Mouse (Mus musculus) right cerebral cortex, adult 18-20 months (tissue): ENCODE results near the gene Umad1.

Experiments used
- DNase-seq: peaks from one replicate; pipeline ENCODE4 v3.0.0; 2022; ENCODE audit warnings: mixed read lengths

The Umad1 gene

DNA sequence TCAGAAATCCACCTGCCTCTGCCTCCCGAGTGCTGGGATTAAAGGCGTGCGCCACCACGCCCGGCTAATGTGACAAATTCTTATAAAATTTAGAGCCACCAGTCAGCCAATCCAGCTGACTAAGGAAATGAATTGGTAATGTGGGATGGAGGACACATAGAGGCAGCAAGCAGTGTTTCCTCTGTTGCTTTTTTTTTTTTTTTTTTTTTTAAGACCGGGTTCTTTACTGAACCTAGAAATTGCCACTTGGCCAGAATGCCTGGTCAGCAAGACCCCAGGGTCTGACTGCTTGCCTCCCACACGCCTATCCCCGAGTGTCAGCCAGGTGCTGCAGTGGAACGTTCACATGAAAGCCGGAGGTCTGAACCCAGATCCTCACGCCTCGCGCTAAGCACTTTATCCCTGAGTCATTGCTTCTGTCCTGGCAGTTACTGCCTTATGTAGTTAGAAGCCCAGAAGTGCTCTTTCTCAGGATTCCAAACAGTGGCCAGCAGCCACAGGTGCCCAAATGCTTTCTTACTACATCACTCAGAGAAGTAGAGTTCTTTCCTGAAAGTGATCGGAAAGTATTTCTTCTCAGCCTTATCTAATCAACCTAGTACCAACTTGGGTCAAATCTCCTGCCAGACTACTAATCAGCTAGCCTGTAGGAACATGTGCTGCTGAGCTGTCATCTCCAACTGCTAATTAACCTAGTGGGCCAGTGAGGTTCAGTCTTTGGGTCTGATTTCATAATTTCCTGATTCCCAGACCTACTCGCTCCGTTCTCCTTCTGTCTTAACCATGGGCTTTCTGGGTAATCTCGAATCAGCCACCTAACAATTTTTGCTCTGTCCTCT, 225.6 kb downstream of the Umad1 start:
- DNase-seq, result no peak

DNA sequence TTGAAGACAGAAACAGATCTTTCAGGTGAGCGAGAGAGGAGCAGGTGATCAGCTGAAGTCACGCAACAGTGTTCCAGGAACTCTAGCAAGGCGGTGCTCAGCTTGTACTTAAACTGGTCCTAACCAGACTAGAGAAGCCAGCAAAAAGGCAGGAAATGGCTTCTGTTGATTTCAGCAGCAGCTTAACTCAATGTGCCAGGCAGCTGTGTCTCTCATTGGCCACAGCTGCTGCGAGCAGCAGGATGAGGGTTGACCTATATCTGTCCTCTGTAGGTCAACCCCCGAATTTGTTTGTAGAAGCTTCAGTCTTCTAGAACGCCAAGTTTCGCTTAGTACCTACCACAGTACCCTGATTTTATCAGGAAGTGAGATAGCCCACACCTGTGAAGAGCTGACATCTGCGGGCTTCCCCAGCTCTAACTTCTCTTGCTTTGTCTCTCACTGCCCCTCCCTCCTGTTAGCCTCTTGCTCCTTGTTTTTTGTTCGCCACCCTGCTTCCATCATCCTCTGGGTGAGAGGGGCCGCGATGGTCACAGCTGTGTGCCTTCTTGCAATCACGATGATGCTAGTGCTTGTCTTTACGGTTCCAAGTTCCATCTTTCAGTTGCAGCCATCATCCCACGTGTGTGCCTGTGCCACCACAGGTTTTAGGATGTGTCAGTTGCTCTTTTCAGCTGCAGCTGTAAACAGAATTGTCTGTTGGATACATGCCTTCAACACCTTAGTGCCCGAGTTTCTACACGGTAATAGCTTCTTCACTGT, 226.5 kb downstream of the Umad1 start:
- no peak for DNase-seq

DNA sequence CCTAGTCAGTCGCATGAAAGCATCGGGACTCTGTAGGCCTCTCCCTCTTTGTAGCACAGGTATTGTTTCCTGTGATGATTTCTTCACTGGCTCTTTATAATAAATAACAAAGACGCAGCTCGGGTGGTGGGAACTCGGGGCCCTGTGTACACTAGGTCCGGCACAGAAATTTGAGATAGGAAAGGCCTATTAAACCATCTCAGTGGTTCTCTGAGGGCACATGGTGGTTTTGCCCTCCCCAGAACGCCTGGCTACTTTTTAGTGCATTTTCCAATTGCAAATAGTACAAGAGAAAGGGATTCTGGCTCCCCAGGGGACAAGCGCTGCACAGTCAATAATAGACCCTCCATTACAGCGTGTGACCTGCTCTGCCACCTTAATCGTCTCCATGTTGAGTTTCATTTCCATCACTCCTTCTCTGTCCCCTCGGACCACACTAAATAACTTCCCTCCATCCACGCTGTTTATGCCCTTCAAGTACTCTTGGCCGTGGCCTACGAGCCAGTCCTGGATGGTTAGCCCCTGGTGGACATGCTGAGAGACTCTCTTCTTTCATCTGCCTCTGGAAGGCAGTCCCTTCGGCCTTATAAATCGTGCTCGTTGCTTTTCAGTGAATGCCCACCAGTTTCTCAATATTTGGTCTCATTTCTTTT, 227.4 kb downstream of the Umad1 start:
- DNase-seq, result no peak

DNA sequence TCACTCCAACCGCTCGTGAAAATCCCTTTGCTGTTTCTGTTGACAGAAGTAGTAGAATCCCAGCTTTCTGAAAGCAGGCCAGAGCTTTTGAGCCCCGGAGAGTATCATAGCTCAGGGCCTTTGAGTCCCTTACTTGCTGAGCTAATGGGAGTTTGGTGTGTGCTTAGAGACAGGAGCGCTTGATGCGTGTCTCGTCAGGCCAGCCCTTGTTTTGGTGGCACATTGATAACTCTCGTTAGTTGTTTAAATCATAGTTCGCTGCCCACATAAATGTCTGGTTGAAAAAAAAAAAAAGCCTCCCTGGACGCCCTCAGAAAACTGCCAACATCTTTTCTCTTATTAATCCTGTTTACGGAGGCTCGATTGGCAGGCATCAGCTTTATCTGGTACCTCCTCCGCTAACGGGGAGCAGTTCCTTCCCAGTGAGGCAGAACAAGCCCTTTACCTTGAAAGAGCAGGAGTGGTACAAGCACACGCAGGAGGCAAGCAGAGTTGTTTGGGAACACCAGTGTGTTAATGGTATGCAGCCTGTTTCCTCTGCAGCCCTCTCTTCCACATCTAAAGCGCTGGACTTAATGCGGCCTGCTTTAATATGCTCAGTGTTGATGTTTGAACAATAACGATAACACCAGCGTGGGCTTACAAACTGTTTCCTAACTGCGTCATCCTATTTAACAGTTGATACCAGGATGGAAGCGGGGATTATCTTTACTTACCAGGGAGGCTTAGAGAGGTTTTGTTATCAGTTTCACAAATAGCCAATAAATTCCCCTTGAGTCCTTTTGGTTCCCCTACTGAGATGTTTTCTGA, 228.2 kb downstream of the Umad1 start:
- no peak for DNase-seq

DNA sequence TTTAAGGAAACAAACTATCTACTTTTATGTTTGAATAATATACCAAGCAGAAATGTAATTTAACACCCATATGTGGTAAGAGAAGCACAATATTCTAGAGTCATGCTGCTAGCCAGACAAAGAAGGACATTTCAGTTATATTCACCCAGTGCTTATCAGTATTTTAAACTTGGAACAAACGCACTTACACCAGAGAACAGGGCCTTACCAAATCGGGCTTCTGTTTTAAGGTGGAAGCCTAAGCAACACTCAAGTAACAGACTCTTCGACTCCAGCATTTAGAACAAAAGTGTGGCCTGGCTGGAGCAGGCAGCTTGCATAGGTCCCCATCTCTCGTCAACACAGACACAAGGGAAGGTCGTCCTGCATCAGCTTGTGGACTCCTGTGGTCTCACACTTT, 229.2 kb downstream of the Umad1 start:
- no peak for DNase-seq

DNA sequence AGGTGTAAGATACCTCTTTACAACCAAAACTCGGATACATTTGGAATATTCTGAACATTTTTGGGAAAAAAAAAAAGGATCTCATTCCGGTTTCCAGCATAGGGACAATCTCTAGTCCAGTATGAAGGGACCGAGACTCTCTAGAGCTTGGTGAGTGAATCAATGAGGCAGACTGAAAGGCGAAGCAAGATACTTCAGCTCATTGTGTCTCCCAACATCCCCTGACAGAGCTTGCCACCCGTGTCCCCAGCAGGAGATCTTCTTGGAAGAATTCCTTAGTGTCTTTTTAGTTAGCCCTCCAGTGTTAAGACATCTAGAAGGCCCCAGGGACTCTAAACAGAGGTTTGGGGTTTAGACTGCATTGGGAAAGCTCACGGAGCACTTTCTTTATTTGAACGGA, 230.2 kb downstream of the Umad1 start:
- no peak for DNase-seq

DNA sequence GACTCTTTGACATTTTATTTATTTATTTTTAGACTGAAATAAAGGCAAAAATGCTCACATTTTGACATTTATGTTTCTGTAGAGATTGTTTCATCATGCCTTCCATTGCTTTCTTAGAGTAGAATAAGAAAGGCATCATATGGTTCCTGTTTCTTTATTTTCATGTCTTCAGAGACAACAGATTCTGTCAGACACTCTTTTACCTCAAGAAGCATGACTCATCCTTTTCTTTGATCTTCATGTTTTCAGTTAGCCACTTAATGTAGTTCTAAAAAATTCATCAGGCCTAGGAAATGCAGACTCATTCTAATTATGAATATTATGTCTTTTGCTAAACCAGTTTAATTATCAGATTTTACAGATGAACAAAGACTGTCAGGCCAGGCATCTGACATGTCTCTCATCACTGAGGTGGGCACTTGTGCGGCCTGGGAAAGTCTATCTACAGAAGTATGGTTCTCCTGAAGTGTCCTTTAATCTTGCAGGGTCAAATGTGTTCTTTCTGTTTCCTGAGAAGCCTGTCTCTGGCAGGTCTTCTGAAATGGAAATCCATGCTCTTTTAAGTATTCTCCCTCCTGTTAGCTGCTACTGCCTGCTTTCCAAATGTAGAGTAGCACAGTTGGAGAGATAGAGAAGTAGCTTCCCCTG, 231.0 kb downstream of the Umad1 start:
- DNase-seq, result no peak

DNA sequence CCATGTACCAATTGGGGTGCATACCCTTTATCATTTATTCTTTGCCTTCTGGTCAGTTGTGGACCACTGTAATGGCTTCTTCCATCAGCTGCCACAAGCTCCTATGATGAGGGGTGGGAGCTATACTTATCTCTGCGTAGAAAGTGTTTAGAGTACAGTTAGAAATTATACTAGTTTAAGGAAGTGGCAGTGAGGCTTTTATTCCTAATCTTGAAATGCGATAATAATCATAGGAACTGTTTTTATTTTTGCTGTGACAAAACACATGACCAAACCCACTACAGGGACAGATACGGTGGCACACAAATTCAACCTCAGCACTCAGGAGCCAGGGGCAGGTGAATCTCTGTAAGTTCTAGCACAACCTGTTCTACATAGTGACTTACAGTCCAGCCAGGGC, 233.2 kb downstream of the Umad1 start:
- no peak for DNase-seq

DNA sequence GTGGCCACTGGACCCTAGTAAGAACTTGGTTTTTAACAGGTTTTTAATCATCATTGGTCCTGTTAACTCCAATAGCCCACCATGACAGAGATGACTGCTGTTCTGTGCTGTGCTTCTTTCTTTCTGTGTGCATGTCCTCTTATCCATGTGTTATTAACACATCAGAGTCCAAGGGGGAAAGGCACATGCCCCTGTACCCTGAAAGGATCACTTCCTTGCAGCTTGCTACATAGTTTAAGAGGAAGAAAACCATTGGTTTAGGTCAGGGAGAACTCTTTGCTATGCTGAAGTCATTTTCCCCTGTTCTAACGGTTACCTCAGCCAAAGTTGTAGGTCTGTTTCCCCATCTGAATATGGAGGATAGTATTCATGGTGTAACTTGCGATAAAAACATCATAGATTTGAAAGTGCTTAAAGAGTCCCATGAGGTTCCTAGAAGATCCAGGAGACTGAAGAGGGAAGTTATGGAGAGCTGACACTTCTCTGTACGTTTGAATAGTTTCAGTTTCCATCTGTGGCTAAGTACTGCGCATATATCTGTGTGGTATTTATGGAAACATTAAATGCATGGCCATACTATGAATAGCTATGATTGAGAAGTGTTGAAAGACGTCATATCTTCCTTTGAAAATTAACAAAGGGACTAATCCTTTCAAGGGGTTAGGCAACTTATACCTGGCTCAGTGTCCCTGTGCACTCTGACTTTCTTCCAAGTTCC, 236.2 kb downstream of the Umad1 start:
- DNase-seq, result no peak

DNA sequence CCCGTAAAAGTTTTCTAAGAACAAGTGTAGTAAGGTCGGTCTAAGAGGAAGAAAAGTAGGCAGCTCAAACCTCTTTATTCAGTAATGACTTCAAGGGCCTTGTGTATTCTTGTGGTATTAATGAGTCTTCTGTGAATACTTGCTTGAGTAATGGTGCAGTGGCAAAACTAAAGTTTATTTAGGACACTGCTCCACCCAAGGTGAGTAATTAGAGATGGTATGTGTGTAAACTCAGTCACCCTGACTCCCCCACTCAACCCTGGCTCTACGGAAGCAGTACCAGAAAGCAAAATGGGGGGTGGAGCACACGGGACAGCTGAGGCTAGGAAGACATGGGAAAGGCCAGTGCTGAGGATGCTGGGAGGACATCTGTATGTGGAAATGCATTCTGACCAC, 236.7 kb downstream of the Umad1 start:
- no peak for DNase-seq

DNA sequence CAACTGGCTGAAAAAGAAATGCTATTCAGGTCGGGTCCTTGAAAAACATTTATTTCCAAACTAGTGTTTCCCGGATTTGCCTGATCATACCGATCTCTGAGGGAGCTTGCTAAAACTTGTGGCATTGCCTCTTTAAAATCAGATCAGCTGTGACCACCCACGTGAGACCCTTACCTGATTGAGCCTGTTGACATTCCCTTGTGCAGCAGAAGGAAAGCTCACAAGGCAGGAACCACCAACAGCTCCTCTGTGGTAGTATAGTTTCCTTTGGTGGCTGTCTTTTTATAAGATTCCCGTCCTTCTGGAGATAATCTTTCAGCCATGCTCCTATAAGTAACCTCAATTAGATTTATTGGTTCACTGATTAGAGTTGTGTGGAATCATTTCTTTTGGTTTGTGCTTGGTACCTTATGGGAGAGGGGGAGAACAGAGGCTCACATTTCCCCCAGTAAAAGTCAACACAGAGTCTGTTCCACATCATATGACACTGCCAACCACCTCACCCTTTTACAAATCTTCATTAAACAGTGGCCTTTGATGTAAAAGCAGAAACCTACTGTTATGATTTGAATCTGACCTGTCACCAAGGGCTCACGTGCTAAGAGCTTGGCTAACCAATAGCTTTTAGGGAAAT, 238.3 kb downstream of the Umad1 start:
- no peak for DNase-seq

DNA sequence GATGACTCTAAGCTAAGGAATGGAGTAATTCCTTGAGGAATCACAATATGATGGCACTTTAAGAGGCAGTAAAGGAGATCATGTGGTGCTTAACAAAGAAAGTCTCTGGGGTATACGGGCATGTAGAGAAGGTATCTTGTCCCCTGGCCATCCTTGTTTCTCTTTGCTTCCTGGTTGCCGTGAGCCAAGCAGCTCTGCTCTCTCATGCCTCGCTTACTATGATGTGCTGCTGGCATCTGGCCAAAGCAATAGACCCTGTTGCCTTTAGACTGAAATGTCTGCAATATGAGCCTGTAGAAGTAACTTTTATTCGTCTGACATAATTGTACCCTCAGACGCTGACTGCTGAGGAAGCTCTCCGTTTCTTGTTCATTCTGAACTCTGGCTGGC, 238.8 kb downstream of the Umad1 start:
- DNase-seq, result no peak

DNA sequence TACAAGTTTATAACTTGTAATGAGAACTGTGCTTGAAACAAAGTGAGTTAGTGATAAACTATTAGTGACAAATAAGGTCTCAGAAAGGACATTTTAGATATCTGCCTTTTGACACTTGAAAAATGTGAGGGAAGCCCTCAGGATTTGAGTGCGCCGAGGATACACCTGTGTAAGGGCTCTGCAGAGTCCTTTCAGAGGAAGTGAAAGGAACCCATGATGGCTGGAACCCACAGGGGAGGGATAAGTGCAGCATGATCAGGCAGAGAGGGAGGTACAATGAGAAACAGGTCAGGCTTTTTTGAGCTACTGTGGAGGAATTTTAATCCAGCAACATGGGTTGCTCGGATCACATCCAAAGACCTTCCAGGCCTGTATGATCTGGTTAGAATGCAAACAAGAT, 239.9 kb downstream of the Umad1 start:
- no peak for DNase-seq

DNA sequence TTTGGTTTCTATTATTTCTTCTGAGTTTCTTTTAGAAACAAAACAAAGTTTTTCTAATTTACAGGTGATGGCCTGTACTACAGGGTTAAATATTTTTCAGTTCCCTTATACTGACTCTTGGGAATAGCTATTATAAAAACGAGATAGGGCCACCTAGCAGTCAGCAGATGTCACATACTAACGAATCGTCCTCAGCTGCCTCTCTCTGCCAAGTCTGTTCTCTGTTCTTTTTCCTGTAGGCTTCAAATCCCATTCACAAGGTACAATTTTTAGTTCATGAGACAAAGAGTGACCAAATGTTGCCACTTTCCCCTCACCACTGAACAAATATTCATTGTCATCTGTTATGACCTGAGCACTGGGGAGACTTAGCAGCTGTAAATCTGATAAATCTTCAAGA, 244.9 kb downstream of the Umad1 start:
- no peak for DNase-seq

DNA sequence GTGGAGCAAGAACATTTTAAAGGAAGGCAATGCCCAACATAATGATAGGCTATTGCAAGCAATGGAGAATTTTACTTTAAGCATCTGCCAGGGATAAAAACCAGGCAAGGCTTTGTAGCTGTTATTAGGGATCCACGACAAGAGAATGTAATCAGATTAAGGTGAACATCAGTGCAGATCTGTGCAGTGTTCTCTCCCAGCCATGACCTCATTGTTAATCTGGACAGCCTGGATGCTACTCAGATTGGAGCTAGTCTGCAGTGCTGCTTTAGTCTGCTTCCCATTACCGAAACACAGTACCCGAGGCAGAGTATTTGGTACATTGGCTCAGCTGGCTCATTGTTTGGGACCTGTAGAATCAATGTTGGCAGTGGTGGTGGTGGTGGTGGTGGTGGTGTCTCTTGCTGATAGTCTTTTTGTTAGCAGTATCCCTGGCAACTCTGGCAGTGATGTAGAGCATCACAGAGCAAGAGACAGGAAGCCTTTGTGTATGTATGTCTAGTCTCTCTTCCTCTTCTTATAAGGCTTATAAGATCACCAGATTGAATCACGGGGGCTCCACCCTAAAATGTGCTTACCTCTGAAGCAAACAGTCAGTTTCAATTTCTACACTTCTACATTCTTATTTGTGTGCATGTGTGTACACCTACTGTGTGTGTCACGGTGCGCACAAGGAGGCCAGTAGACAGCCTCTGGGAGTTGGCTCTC, 245.6 kb downstream of the Umad1 start:
- no peak for DNase-seq

DNA sequence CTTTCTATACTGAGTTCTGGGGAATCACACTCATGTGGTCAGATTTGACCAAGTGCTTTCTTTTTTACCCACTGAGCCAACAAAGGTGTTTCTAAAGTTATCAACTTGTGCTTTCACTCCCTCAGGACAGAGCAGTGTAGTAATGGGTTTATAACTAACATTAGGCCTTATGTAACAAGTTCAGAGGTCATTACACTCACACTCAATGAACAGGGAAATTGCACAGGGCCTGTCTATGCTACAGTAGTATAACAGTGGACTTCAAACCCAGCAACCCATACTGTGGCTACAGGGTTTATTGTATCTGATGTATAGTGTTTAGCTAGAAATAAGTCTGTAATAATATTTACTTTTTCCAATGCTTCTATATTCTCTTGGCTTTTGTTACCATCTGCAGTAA, 247.5 kb downstream of the Umad1 start:
- no peak for DNase-seq
